Mouse (Mus musculus) ES-Bruce4 (cell line): ENCODE results near the gene Secisbp2. TPM values are rescaled to one million over a fixed set of nuclear protein-coding genes. Genes with fewer than 3 reads are reported as not detected.

ENCODE experiments used
- H3K27ac ChIP-seq: 2 replicates; pipeline ENCODE4 v1.5.1; 2012; ENCODE audit warnings: low read length, inconsistent platforms; ENCODE audit not compliant: insufficient read depth
- H3K27me3 ChIP-seq: 2 replicates; pipeline ENCODE4 v1.6.1; 2012; ENCODE audit warnings: mild to moderate bottlenecking, low read length, inconsistent platforms; ENCODE audit not compliant: control insufficient read depth, poor library complexity, insufficient read depth, severe bottlenecking
- H3K36me3 ChIP-seq: 2 replicates; pipeline ENCODE4 v1.6.1; 2012; ENCODE audit warnings: inconsistent platforms, mild to moderate bottlenecking, low read length, moderate library complexity; ENCODE audit not compliant: control insufficient read depth, poor library complexity, insufficient read depth, severe bottlenecking
- H3K4me1 ChIP-seq: one replicate; pipeline ENCODE4 v1.8.1; 2011; ENCODE audit warnings: low read length; ENCODE audit not compliant: control insufficient read depth, insufficient read depth
- H3K4me3 ChIP-seq: 2 replicates; pipeline ENCODE4 v1.5.1; 2011; ENCODE audit warnings: low read depth, mild to moderate bottlenecking, low read length
- H3K9ac ChIP-seq: 2 replicates; pipeline ENCODE4 v1.6.1; 2012; ENCODE audit warnings: low read depth, mild to moderate bottlenecking, inconsistent platforms; ENCODE audit not compliant: poor library complexity, severe bottlenecking
- H3K9me3 ChIP-seq: replicated peaks from 2 replicates; pipeline ENCODE4 v1.6.1; 2012; ENCODE audit warnings: mild to moderate bottlenecking, low read length, inconsistent platforms; ENCODE audit not compliant: control insufficient read depth, poor library complexity, insufficient read depth, severe bottlenecking
- CTCF ChIP-seq: IDR thresholded peaks from one replicate; pipeline ENCODE4 v1.8.1; 2011; ENCODE audit warnings: low read depth, low read length
- EP300 ChIP-seq: IDR thresholded peaks from 2 replicates; pipeline ENCODE4 v1.6.1; 2011; ENCODE audit warnings: low read depth, low read length; ENCODE audit not compliant: insufficient read depth
- POLR2A ChIP-seq: IDR thresholded peaks from one replicate; pipeline ENCODE4 v1.8.1; 2011; ENCODE audit warnings: low read length; ENCODE audit not compliant: insufficient read depth
- polyA plus RNA-seq: library from polyadenylated mRNA; stranded (reverse); fragments of >200 nt; gene quantifications from 2 replicates; pipeline ENCODE4 v1.2.4, GENCODE M21; 2011; ENCODE audit warnings: low read depth; ENCODE audit not compliant: missing spikeins, insufficient read depth, insufficient read length

The Secisbp2 gene
- polyA plus RNA-seq, 1 experiment: 25.5 TPM

GRCm38 (mm10) chr13:51676641-51677040 is 25.1 kb downstream of the Secisbp2 start:
- TF ChIP-seq CTCF (no peak), EP300 (no peak), POLR2A (no peak)
- Histone ChIP-seq H3K9me3 (no peaks in the 10 kb centered on the region), H3K4me1 (no peaks in the 10 kb centered on the region), H3K27ac (no peak overlapping the region), H3K36me3 (peaks cover 41% of the 10 kb centered on the region), H3K4me3 (no peak overlapping the region), H3K27me3 (no peaks in the 10 kb centered on the region), H3K9ac (no peak overlapping the region)

GRCm38 (mm10) chr13:51677041-51677440 is 25.5 kb downstream of the Secisbp2 start:
- no peaks in the 10 kb centered on the region for H3K4me1 ChIP-seq
- no peak overlapping the region for H3K4me3 ChIP-seq
- no peaks in the 10 kb centered on the region for H3K9me3 ChIP-seq
- no peak overlapping the region for H3K9ac ChIP-seq
- H3K36me3 ChIP-seq: peaks cover 42% of the 10 kb centered on the region
- H3K27ac ChIP-seq: no peak overlapping the region
- TF ChIP-seq EP300: no peak
- TF ChIP-seq POLR2A: no peak
- no peak for TF ChIP-seq CTCF
- no peaks in the 10 kb centered on the region for H3K27me3 ChIP-seq

GRCm38 (mm10) chr13:51677630-51678185 is 26.2 kb downstream of the Secisbp2 start:
- Histone ChIP-seq H3K27me3 (no peaks in the 10 kb centered on the region), H3K9ac (no peak overlapping the region), H3K4me3 (no peak overlapping the region), H3K4me1 (no peaks in the 10 kb centered on the region), H3K36me3 (peaks cover 47% of the 10 kb centered on the region), H3K27ac (no peak overlapping the region), H3K9me3 (no peaks in the 10 kb centered on the region)
- TF ChIP-seq POLR2A (no peak), CTCF (no peak), EP300 (no peak)

GRCm38 (mm10) chr13:51678687-51679086 is 27.2 kb downstream of the Secisbp2 start:
- peaks cover 40% of the 10 kb centered on the region for H3K36me3 ChIP-seq
- TF ChIP-seq CTCF (no peak), POLR2A (no peak), EP300 (no peak)

GRCm38 (mm10) chr13:51679332-51679731 is 27.8 kb downstream of the Secisbp2 start:
- no peaks in the 10 kb centered on the region for H3K9me3 ChIP-seq
- no peak for TF ChIP-seq CTCF
- TF ChIP-seq EP300: no peak
- TF ChIP-seq POLR2A: no peak
- H3K36me3 ChIP-seq: peaks cover 34% of the 10 kb centered on the region
- H3K27ac ChIP-seq: no peak overlapping the region
- no peaks in the 10 kb centered on the region for H3K4me1 ChIP-seq
- H3K27me3 ChIP-seq: no peaks in the 10 kb centered on the region
- H3K9ac ChIP-seq: no peak overlapping the region
- H3K4me3 ChIP-seq: no peak overlapping the region

More at GRCm38 (mm10) chr13:51678687-51679086, 27.2 kb downstream of the Secisbp2 start:
- Histone ChIP-seq H3K4me1 (no peaks in the 10 kb centered on the region), H3K27ac (no peak overlapping the region), H3K4me3 (no peak overlapping the region), H3K27me3 (no peaks in the 10 kb centered on the region), H3K9me3 (no peaks in the 10 kb centered on the region), H3K9ac (no peak overlapping the region)

- no peak overlapping the region for H3K27ac ChIP-seq
- H3K4me1 ChIP-seq: no peaks in the 10 kb centered on the region
- no peak overlapping the region for H3K9ac ChIP-seq
- peaks cover 28% of the 10 kb centered on the region for H3K36me3 ChIP-seq
- H3K27me3 ChIP-seq: no peaks in the 10 kb centered on the region
- no peaks in the 10 kb centered on the region for H3K9me3 ChIP-seq
- TF ChIP-seq POLR2A: no peak
- no peak for TF ChIP-seq EP300
- no peak for TF ChIP-seq CTCF
- H3K4me3 ChIP-seq: no peak overlapping the region
Measured at GRCm38 (mm10) chr13:51681076-51681475, 29.6 kb downstream of the Secisbp2 start.
